Mouse (Mus musculus) heart, adult 8-10 months (tissue): Measurements from ENCODE around the gene Morn1. TPM values are rescaled to one million over a fixed set of nuclear protein-coding genes. Genes with fewer than 3 reads are reported as not detected.

Experiments
- DNase-seq: peaks from one replicate; pipeline ENCODE4 v3.0.0; 2022; ENCODE audit warnings: low spot score
- total RNA-seq, 4 experiments: library from RNA; stranded (reverse); gene quantifications; 2 replicates each; pipeline ENCODE4 v1.2.4; 2022

The Morn1 gene
- total RNA-seq, 4 experiments from 2014 or later, result 0.60 to 4.4 (median 1.8) TPM

DNA sequence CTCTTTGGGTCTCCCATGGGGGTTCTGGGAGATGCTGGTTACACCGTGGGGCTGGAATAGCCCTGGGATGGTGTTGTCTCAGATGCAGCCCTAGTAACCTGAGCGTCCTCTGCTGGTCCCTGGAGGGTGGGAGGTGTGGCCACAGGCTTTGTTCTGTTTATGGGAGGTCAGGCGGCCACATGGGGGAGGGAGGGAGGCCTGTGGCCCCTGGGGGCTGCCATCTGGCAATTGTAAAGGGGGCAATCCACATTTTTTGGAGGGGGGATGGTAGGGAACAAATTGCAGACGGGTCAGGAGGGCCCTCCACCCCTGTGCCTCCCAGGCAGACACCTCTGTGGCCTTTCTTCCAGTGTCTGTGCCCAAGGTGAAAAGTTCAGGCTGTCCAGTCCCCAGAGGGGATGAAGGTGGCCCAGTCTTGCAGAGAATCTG is 103.3 kb downstream of the Morn1 start:
- no peak for DNase-seq

DNA sequence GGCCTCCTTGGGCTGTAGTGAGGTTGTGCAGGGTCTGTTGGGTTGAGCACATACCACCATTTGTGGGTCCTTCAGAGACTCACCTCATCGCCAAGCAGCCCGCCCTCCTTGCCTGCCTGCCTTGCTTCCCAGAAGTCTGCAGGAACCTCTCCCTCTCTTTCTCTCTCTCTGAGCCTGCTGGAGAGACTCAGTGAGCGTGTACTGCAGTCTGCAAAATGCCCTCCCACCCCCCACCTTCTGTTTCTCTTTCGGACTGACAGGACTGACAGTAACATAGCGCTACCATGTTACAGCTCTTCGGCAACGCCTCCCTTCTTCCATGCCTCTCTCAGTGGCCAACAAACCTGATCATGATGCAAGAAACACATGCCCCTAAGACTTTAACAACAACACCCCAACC is 103.9 kb downstream of the Morn1 start:
- DNase-seq, result no peak

Other genes with a start within 250 kb of the Morn1 start
- gene Ttc34, start 249.1 kb upstream of the Morn1 start, total RNA-seq, result under 1 TPM in 3 of 4 experiments, not detected in 1; 0.06 to 0.34 (median 0.11) TPM
- gene Mmel1, start 217.0 kb upstream of the Morn1 start, total RNA-seq, result under 1 TPM in 2 of 4 experiments, not detected in 2; 0.16 to 0.20 TPM
- gene Fam213b, start 187.4 kb upstream of the Morn1 start, total RNA-seq, result 100 to 1,000 TPM in 2 of 4 experiments, 10 to 100 TPM in 2; 92.4 to 111 (median 101) TPM
- 1 to 10 TPM; 4.0 to 9.1 (median 4.5) TPM for gene Tnfrsf14, start 158.0 kb upstream of the Morn1 start, total RNA-seq
- not detected for gene Hes5, start 125.7 kb upstream of the Morn1 start, total RNA-seq
- 10 to 100 TPM; 38.6 to 44.1 (median 41.2) TPM for gene Pank4, start 122.5 kb upstream of the Morn1 start, total RNA-seq
- under 1 TPM in 1 of 4 experiments, not detected in 3; 0.06 TPM for gene Plch2, start 29.8 kb upstream of the Morn1 start, total RNA-seq
- 10 to 100 TPM; 18.5 to 26.0 (median 22.6) TPM for gene Pex10, start 19.6 kb upstream of the Morn1 start, total RNA-seq
- 10 to 100 TPM; 64.2 to 73.4 (median 68.4) TPM for gene Rer1, start 195 bp upstream of the Morn1 start, total RNA-seq
- gene Ski, start 136.0 kb downstream of the Morn1 start, total RNA-seq, result 10 to 100 TPM; 44.5 to 53.3 (median 49.0) TPM
- 10 to 100 TPM; 12.4 to 17.8 (median 15.9) TPM for gene Faap20, start 163.2 kb downstream of the Morn1 start, total RNA-seq